Mouse (Mus musculus) embryonic fibroblast, embryonic 13.5 days (primary cell): ENCODE measurements around the gene Zfp324.

ENCODE experiments used
- CTCF ChIP-seq: IDR thresholded peaks from 2 replicates; pipeline ENCODE4 v1.5.1; 2011; ENCODE audit warnings: mild to moderate bottlenecking, control low read depth, low read length, moderate library complexity, borderline replicate concordance; ENCODE audit not compliant: insufficient read depth
- POLR2A ChIP-seq: IDR thresholded peaks from 2 replicates; pipeline ENCODE4 v1.6.1; 2011; ENCODE audit warnings: low read depth, mild to moderate bottlenecking, control low read depth, low read length, moderate library complexity

DNA sequence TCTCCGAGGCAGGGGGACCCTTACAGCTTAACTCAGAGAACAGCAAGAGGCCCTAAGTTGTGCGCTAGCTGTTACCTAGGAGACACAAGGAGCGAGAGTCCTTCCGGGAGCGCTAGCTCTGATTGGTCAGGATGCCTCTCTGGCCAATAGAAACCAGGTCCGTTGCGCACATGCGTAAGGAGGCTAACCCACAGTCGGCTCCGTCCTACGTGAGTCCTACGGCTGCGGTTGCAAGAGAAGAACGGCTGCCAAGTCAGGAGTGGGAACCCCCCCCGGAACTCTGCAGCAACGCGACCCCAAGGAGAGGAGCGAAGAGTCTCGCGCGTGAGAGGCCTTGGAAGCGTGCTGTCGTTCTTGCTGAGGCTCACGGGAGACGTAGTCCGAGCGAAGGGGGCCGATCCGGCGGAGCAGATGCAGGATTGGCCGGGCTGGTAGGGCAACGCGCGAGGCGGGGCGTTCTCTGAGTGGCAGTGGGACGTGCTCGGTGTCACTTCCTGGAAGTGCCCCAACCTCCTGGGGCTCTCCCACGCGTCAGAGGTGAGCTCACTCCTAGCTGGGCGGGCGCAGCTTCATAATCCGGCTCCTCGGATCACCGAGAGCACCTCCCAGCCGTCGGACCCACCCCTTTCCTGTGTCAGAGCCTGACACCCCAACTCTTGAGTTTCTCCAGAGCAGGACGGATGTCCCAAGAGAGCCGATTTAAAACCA is 12.2 kb downstream of the Zfp324 start, which contains the start of gene Zfp446:
- no peak for TF ChIP-seq CTCF
- TF ChIP-seq POLR2A, result peak; percentile 80
